Mouse (Mus musculus): ENCODE data around the gene P4ha2.

- TF ChIP-seq POLR2A (IDR thresholded peaks at IDR 0.05; ENCODE audit: low read depth, low read length) (no peak), CTCF (conservative IDR thresholded peaks at IDR 0.05; ENCODE audit: insufficient read depth, insufficient read length, low read depth, low read length) (no peak)
Observed at GRCm38 (mm10) chr11:54157586-54157985, 57.7 kb downstream of the P4ha2 start.
